Mouse (Mus musculus) v-Abl transformed pro-B cells (cell line): ENCODE measurements around the gene Mcur1.

Experiments used
- in situ Hi-C, 2 experiments: fragments of 400-800 bp; cut with MboI; formaldehyde crosslinking; loops; one replicate each; pipeline ENCODE4 v1.15.1; 2025; ENCODE audit not compliant: unreplicated experiment in 2 of 2

The Mcur1 gene

DNA sequence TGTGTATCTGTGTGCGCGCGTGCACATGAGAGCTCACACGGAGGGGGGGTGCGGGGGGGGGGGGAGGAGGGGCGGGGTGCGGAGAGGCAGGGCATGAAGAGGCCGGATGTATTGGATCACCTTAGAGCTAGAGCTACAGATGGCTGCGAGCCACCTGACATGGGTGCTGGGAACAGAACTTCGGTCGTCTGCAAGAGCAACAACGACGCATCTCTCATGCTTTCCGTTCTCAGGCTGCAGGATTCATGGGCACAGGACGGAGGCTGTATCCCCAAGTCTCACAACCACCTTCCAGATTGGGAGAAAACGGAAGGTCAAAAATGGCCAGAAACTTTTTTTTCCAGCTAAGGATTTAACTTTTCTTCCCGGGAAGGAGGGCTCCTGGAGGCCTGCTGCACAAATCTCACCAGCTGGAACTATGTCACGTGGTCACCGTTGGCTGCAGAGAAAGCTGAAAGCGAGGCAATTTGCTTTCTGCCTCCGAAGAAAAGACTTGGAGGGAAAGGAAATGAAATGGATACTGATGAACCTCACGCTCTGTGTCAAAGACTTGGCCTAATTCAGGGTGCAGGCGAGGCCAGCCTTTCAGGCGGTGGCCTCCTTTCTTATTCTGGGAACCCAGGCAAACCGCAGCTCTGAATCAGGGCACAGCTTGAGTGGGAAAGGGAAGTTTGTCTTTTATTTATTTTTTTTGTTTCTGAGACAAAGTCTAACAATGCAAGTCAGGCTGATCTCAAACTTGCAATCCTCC, 7.3 kb upstream of the Mcur1 start:
- in situ Hi-C loops: loop anchor here in 1 of 2 experiments (25.0 kb wide), 1 partner anchor 205 kb away; the partner anchor contains the start of gene Sirt5

DNA sequence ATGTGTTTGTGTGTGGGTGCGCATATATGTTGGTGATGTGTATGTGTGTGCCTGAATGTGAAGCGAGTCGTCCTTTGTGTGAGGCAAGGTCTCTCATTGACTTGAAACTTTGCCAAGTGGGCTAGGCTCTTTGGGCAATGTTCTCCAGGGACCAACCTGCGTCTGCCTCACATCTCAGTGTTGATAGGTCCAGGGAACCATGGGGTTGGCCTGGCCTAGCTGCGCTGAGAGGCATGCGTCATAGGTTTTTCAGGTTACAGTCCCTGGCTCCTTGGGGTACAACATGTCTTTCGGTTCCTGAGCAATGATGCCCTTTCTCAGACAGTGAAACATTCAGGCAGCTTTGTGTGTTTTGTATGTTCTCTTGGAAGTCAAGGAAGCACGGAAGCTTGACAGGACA, 6.2 kb upstream of the Mcur1 start:
- in situ Hi-C loops: loop anchor here in 1 of 2 experiments (25.0 kb wide), 1 partner anchor 204 kb away; the partner anchor contains the start of gene Sirt5

DNA sequence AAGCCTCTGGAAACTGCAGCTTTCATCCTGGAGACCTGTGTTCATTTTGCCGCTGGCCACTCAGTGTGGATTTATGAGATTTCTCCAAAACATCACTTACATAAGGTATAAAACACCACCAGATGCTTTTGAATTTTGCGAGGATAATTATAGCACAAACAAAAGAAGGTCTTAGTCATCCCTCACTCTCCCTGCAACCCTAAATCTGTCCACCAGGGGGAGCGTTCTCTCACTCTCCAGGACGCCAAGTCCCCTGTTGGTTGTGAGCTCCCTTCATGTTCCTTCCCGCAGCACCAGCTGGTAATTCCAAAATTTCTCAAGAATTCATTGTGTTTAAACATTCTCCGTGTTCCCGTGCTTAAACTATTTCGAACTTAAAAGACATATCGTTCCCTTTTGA, 5.4 kb upstream of the Mcur1 start:
- in situ Hi-C loops: loop anchor here in 1 of 2 experiments (25.0 kb wide), 1 partner anchor 203 kb away; the partner anchor contains the start of gene Sirt5

DNA sequence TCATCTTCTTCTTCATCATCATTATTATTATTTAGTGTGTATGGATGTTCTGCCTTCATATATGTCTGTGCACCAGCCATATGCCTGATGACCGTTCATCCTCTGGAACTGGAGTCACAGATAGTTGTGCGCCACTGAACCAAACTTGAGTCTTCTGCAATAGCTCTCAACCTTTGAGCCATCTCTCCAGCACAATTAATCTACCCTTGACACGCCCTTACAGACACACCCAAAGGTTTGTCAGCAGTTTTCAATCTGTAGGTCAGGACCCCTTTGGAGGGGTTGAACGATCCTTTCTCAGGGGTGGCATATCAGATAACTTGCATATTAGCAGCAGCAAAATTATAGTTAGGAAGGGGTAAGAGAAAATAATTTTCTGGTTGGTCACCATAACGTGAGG, 4.7 kb upstream of the Mcur1 start:
- in situ Hi-C loops: loop anchor here in 1 of 2 experiments (25.0 kb wide), 1 partner anchor 202 kb away; the partner anchor contains the start of gene Sirt5

DNA sequence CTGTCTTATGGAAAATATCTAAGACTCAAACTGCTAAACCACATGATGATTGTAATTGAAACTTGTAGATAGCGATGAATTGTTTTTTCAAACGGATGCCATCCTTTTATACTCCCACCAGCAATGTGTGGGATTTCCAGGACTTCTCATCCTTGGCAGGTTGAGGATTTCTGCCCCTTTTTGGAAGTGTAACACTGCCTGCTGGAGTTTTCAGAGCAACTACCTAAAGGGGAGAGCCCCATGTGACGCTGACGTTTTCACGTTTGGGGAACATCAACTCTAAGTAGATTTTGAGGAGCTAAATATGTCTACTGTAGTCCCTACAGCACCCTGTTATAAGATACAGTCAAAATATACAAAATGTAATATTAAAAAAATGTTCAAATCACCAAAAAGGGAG, 2.7 kb upstream of the Mcur1 start:
- in situ Hi-C loops: loop anchor here in 1 of 2 experiments (25.0 kb wide), 1 partner anchor 200 kb away; the partner anchor contains the start of gene Sirt5

DNA sequence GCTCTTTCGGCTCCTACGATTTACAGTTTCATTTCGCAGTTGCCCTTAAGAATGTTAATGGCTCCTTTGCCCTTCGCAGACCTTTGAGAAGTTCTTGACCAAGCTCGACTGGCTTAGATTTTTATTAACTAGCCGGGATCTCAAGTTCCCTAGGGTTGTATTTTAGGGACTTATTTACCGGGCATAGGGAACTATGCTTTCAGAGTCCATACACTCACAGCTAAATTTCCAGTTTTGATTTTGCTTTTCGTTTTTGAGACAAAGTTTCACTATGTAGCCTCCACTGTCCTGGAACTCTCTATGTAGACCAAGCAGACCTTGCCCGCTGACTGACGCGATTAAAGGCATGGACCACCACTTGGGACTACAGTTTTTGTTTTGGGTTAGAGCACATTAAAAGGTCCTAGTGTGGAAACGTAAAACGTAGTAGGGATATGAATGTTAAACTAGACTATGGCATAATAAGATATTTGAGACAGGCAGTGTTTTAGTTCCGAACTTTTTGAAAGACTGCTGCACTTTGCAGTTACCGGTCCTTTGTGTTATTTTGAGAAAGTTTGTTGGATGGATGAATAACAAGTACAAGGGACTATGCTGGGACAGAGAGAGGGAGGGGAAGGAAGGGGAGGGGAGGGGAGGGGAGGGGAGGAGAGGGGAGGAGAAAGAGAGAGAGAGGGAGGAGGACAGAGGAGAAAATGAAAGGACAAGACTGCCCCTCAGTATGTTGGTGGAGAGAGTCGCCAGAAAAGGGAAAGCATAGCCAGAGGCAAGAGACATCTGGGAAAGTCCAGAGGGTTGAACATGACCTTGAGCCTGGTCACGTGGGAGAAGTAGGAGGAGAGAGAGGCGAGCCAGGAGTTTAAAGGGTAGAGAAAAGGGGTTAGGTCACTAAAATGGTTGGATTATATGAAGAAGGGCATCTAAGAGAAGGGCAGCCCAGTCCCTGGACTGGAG, 744 bp upstream of the Mcur1 start:
- in situ Hi-C loops: loop anchor here in 1 of 2 experiments (25.0 kb wide), 1 partner anchor 198 kb away; the partner anchor contains the start of gene Sirt5

DNA sequence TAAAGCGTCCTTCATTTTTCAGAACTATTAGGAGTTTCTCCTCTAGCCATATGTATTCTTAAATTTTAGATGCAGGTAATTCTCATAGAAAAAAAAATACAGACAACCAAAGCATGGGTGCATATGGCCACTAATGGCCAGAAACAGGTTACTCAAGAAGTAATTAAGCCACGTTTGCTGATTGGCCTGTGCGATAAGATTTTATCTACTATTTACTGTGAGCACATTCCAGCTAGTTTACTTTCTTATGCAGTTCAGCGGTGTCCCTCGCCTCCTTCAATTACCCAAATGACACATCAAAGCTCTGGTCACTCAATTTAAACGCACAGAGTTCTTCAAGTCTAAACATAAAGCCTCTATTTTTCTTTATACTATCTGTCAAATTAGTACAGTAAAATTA, 1.0 kb downstream of the Mcur1 start:
- in situ Hi-C loops: loop anchor here (5.0 to 25.0 kb wide), 3 partner anchors 197 to 384 kb away; partner anchors contain the start of genes Sirt5 (in 1 of the 2) and Tbc1d7 (in 1 of the 2)

DNA sequence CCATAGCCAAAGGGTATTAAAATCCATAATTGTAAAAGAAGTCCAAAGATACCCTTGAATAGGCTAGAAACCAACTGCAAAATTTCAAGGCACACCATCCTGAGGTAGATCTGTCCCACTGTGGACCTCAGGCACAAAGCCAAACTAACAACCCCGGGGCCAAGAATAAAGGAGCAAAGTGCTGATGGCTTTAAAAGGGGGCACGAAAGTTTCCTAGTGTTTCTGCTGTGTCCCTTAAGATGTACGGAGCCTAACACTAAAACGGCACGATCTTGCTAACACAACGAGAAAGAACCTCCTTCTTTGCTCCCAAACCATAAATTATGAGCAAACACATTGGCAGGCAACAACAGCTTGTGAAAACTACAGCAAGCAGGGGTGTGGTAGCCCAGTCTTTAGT, 1.6 kb downstream of the Mcur1 start:
- in situ Hi-C loops: loop anchor here (5.0 to 25.0 kb wide), 3 partner anchors 196 to 384 kb away; partner anchors contain the start of genes Sirt5 (in 1 of the 2) and Tbc1d7 (in 1 of the 2)

DNA sequence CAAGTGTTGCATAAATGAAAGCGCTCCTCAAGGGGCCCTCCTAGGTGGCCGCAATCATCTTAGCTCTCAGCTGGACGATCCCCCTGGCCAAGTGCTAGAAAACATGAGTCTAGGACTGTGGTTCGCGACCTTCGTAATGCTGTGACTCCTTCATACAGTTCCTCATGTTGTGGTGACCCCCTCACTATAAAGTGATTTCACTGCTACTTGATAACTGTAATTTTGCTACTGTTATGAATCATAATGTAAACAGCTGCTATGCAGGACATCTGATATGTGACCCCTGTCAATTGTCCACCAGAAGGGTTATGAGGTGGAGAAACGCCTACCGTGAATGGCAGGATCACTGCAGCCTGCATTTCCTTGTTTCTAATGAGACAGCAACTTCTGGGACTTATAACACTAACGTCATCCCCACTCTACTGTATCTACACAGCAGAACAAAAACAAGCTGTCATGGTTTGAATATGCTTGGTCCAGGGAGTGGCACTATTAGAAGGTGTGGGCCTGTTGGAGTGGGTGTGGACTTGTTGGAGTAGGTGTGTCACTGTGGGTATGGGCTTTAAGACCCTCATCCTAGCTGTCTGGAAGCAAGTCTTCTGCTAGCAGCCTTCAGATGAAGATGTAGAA, 3.0 kb downstream of the Mcur1 start:
- in situ Hi-C loops: loop anchor here (5.0 to 25.0 kb wide), 3 partner anchors 195 to 382 kb away; partner anchors contain the start of genes Sirt5 (in 1 of the 2) and Tbc1d7 (in 1 of the 2)

DNA sequence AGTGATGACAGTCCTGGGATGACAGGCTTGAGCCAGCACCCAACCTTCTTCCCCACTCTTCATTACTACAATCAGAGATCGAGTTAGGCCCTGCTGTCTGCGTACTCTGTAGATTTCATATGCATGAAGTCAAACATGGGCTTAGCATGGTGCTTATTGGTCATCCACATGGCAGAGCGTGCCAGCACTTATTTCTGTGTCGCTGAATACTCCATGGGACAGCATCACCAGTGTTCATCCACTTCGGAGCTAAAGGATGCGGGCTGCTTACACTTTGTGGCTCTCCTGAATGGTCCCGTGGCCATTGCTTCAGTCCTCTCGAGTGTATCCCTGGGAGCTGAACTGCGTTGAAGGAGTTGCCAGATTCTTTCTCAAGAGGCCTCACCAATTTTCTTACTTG, 4.7 kb downstream of the Mcur1 start:
- in situ Hi-C loops: loop anchor here (5.0 to 25.0 kb wide), 3 partner anchors 193 to 381 kb away; partner anchors contain the start of genes Sirt5 (in 1 of the 2) and Tbc1d7 (in 1 of the 2)

DNA sequence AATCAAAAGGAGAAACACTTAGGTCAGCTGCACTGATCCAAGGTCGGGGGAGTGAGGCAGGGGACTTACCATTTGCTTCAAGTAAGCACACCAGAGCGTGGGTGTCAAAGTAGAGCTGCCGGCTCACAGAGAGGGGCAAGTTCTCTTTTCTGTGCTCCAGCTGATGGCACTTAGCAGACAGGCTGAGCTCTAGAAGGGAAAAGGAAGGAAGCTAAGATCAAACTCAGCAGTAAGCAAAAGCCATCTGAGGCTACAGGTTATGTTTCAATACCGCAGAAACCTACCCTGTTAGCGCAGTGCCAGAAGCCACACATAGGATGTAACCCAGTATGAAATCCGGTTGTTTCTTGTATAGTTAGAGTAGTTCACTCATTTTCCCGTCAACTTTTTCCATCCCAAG, 5.2 kb downstream of the Mcur1 start:
- in situ Hi-C loops: loop anchor here (5.0 to 25.0 kb wide), 3 partner anchors 193 to 380 kb away; partner anchors contain the start of genes Sirt5 (in 1 of the 2) and Tbc1d7 (in 1 of the 2)

DNA sequence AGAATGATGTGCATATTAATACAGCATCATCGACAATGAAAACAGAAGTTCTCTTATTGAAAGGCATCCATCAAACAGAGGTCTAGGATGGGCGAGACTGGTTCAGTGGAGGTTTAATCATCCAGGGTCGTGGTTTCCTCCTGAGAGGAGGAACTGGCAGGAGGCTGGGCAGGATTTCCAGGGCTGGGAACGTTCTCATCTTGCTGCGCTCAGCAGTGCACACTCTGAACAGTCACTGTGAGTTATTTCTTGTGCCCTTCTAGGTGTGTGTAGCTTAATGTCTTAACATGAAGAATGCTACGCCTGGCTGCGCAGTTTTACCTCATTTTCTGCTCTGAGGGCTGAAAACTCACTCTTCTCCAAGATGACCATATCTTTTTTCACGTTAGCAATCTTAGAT, 9.3 kb downstream of the Mcur1 start:
- in situ Hi-C loops: loop anchor here (10.0 to 25.0 kb wide), 2 partner anchors 188 to 376 kb away; partner anchors contain the start of genes Sirt5 (in 1 of the 2) and Tbc1d7 (in 1 of the 2)

DNA sequence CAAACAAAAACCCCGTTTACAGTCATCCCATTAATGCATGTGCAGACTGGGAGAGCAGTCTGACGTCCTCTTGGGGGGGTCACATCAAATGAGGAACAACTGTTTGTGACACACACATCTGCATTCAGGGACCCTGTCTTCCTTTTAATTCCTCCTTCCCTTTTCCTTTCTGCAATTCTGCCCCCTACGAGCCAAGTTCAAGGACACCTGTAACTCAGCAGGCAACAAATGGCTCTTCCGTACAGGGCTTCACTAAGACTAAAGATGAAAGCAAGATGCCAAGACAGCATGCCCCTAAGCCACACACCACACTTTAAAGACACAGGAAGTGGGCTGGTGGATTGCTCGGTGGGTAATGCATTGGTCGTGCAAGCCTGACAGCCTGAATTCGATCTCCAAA, 10.1 kb downstream of the Mcur1 start:
- in situ Hi-C loops: loop anchor here (5.0 to 25.0 kb wide), 3 partner anchors 48 to 375 kb away; partner anchors contain the start of genes Sirt5 (in 1 of the 2) and Tbc1d7 (in 1 of the 2)

DNA sequence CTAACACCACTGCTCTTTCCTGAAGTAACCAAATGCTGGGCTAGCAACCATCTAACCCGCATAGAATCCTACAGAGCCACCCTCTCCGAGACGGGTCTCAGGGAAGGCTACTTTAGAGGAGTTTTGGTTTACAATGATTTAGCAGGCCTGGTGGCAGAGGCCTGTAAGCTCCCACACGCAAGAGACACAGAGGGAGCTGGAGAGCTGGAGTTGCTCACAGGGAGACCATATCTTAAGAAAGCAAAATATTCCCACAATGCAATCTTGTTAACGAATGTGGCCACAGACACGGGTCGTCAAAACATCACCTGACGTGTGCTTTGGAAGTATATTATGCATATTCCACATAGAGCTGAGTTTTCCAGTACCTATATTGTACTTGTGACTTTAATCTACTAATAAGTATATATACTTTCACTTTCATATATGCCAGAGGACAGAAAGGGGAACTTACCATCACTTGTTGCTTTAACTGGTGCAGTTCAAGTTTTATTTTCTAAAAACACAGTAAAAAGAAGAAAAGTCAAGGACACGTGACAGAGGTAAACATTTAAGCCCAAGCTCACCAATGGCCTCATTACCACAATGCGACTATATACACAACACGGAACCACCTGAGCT, 10.8 kb downstream of the Mcur1 start:
- in situ Hi-C loops: loop anchor here in 1 of 2 experiments (5.0 kb wide), 1 partner anchor 47 kb away; no protein-coding TSS in a partner anchor

DNA sequence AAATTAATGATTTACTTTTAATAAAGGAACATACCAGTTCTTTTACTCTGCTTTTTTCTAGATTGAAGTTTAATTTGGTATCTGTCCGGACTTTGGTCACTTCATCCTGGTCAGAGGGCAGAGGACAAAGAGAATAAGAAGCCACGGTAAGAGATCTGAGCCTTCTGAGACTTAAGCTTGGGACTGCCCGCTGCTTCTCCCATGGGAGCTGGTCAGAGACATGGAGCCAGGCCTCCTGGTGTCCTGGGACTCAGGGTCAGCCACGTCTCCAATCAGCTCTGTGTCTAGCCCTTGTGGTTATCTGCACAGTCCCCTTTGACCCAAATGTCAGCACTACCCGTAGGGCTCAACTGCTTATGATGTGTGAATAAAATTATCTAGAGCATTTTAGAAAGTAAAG, 11.4 kb downstream of the Mcur1 start:
- in situ Hi-C loops: loop anchor here in 1 of 2 experiments (5.0 kb wide), 1 partner anchor 46 kb away; no protein-coding TSS in a partner anchor

DNA sequence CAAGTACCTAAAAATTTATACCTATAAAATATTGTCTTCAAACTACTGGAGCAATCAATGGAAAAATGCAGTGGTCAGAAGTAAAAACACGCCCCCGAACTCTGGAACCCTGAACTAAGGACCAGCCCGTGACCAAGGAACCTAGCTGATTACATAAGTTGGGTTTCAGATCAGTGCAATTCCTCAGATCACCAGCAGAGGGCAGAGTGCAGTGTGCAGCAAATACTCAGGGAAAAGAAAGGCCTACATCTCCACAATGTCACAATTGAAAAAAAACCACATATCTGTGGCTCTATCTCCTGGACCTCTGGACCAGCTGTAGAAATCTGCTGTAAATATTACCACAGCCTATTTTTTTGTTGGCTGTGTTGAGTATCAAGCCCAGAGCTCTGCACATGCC, 13.1 kb downstream of the Mcur1 start:
- in situ Hi-C loops: loop anchor here in 1 of 2 experiments (5.0 kb wide), 1 partner anchor 45 kb away; no protein-coding TSS in a partner anchor

DNA sequence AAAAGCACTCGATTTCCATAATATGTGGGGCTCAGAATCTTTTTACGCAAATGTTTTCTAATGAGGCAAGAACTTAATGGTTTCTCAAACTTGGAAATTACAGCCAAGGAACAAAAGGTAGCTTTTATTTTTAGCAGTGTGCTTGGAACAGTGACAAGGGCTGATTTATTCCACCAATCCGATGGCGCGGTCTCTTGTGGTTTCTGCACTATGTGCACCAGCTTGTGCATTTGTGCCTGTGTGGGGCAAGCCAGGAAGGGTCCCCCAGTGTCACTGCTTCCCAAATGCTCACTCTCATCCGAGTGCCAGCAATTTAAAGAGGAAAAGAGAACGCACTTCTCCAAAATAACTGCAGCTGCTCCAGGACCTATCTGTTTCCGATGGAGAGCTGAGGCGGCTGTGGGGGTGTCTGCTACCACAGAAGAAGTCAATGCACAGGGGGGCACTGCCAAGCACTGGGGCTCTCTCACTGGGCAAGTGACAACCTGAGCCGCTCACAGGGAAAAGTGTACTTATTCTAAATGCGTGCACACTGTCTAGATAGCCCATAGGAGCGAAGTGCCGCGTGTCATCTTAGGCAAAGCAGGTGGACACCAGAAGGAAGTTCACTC, 19.7 kb downstream of the Mcur1 start:
- in situ Hi-C loops: no loop called here

DNA sequence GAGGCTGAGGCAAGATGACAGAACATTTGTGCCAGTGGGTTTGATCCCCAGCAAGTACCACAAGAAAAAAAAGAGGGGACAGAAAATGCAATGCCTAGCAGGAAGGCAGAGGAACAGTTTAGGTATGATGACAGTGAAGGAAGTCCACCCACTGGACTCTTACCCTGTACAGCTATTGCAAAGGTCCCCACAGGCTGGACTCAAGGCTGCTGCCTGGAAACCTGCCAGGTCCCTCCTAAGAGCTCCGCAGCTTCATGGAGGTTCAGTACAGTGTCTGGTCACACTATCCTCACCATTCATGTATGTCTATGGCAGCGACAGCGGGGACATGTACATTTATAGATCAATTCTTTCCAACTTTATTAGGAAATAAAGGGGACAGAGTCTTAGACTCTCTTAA, 20.6 kb downstream of the Mcur1 start:
- in situ Hi-C loops: no loop called here

DNA sequence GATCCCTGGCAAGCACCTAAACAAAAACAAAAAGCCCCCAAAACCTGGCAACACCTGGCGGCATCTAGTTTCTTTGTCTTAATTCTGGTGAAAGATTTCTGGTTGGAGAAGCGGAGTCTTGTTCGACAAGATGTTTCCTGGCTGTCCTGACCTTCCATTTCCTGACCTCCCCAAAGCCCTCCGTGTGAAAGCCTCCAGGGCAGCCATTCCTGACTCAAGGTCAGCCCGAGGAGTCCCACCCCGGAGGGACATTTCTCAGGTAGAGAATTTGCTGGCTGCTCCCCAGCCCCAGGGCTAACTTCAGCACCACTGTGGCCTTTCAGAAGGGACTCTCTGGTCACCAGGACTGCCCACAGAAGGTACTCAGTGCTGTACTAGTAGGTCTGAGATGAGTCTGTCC, 22.1 kb downstream of the Mcur1 start:
- in situ Hi-C loops: no loop called here
